Comparison of ENCODE assay signal across 17 mouse cellular contexts in genomic region chr10:3434848-3435474, GRCm38 (mm10).
A peak's percentile ranks its signal among the peaks of the same experiment; 100 is the strongest.
DNase-seq lines count a peak whose midpoint lies in the region; ATAC-seq and TF ChIP-seq lines count a peak whose summit lies in the region.
"Had no signal": no experiment of that assay in that cellular context is flagged by ENCODE, and none has a peak within 500 bp of the region (broad histone marks: within the 10 kb centered on the region; RNA-seq: fewer than 3 reads in every experiment).

No protein-coding gene starts in this region.

- no peak overlapping the region for H3K4me2 ChIP-seq in forebrain, embryonic 15.5 days (replicated peaks)
- H3K4me2 ChIP-seq in hindbrain, postnatal 0 days (ENCODE audit: low read depth, low read length): no peak overlapping the region
- H3K4me2 ChIP-seq: liver, embryonic 15.5 days had no signal

- no peak overlapping the region for H3K4me3 ChIP-seq in forebrain, embryonic 15.5 days
- H3K4me3 ChIP-seq in forebrain, embryonic 10.5 days: no peak overlapping the region
- H3K4me3 ChIP-seq in hindbrain, postnatal 0 days (ENCODE audit: low read length): no peak overlapping the region
- H3K4me3 ChIP-seq: embryonic facial prominence, embryonic 10.5 days; liver, embryonic 15.5 days had no signal

- DNase-seq in adrenal gland, adult 2 months: peak; percentile 37
- no peak for DNase-seq in adrenal gland, adult 18-20 months (ENCODE audit: low spot score in 2 of 2)
- DNase-seq in forebrain, embryonic 10.5 days (ENCODE audit: extremely low spot score, low spot score): no peak
- peak; percentile 12 for DNase-seq in R1 (ENCODE audit: low read depth, low spot score)
- no peak for DNase-seq in hindbrain, postnatal 0 days (ENCODE audit: low spot score)
- no peak for DNase-seq in lung, postnatal 36 days
- no peak for DNase-seq in left cerebral cortex, adult 18-20 months (ENCODE audit: low spot score in 2 of 2)
- DNase-seq: cerebellum, postnatal 36 days; gastrocnemius, postnatal 14 days; kidney, adult 2 months; right cerebral cortex, postnatal 25 days; thymus, postnatal 36 days had no signal

- no peaks in the 10 kb centered on the region for H3K9me3 ChIP-seq in forebrain, embryonic 15.5 days
- peaks cover 9% of the 10 kb centered on the region; the same call in 1 of the 2 replicates for H3K9me3 ChIP-seq in forebrain, embryonic 10.5 days
- H3K9me3 ChIP-seq in hindbrain, postnatal 0 days (ENCODE audit: low read length): no peaks in the 10 kb centered on the region
- H3K9me3 ChIP-seq: liver, embryonic 15.5 days had no signal

- no peaks in the 10 kb centered on the region for H3K4me1 ChIP-seq in forebrain, embryonic 15.5 days
- H3K4me1 ChIP-seq in forebrain, embryonic 10.5 days: no peaks in the 10 kb centered on the region
- H3K4me1 ChIP-seq in hindbrain, postnatal 0 days (ENCODE audit: insufficient read depth, low read length): no peaks in the 10 kb centered on the region
- H3K4me1 ChIP-seq: embryonic facial prominence, embryonic 10.5 days; liver, embryonic 15.5 days had no signal

- H3K27ac ChIP-seq in forebrain, embryonic 15.5 days (replicated peaks): no peak overlapping the region
- no peak overlapping the region for H3K27ac ChIP-seq in forebrain, embryonic 10.5 days
- H3K27ac ChIP-seq in hindbrain, postnatal 0 days: no peak overlapping the region
- H3K27ac ChIP-seq: embryonic facial prominence, embryonic 10.5 days; liver, embryonic 15.5 days; stomach, postnatal 0 days had no signal

- no peak overlapping the region for H3K9ac ChIP-seq in forebrain, embryonic 15.5 days (replicated peaks)
- H3K9ac ChIP-seq in hindbrain, postnatal 0 days (replicated peaks; ENCODE audit: low read length): no peak overlapping the region
- H3K9ac ChIP-seq: liver, embryonic 15.5 days had no signal

- 0 out of 2 replicates have a peak, but pooled peaks have one; percentile 19 for ATAC-seq in forebrain, embryonic 15.5 days (replicated peaks)
- ATAC-seq in hindbrain, postnatal 0 days: peak; percentile 79
- ATAC-seq: lung, postnatal 0 days had no signal

- H3K36me3 ChIP-seq in forebrain, embryonic 15.5 days: no peaks in the 10 kb centered on the region
- no peaks in the 10 kb centered on the region for H3K36me3 ChIP-seq in forebrain, embryonic 10.5 days (replicated peaks)
- H3K36me3 ChIP-seq in hindbrain, postnatal 0 days (ENCODE audit: insufficient read depth, low read length): 0 out of 2 replicates have a peak, but pooled peaks cover 4% of the 10 kb centered on the region
- H3K36me3 ChIP-seq: embryonic facial prominence, embryonic 10.5 days; liver, embryonic 15.5 days had no signal

- TF ChIP-seq CTCF in hindbrain, postnatal 0 days (IDR thresholded peaks at IDR 0.05; ENCODE audit: low read depth): no peak

- no peaks in the 10 kb centered on the region for H3K27me3 ChIP-seq in forebrain, embryonic 15.5 days
- H3K27me3 ChIP-seq in forebrain, embryonic 10.5 days (ENCODE audit: poor library complexity, severe bottlenecking): no peaks in the 10 kb centered on the region
- no peaks in the 10 kb centered on the region for H3K27me3 ChIP-seq in hindbrain, postnatal 0 days (ENCODE audit: insufficient read depth, low read length)
- H3K27me3 ChIP-seq: liver, embryonic 15.5 days had no signal

- WGBS in forebrain, embryonic 15.5 days: 88% methylated on average over 8 of the region's 8 CpGs
- 94% methylated on average over 8 of the region's 8 CpGs for WGBS in forebrain, embryonic 10.5 days
- 63% methylated on average over 8 of the region's 8 CpGs for WGBS in hindbrain, postnatal 0 days

Comparison
In these comparisons a context has a peak if more than half of its experiments do, and no peak if none do; other contexts are left out.
1. DNase-seq: peak in adrenal gland, adult 2 months (single experiment) and R1 (single experiment); none in adrenal gland, adult 18-20 months (0 of 2), forebrain, embryonic 10.5 days (single experiment), hindbrain, postnatal 0 days (single experiment), lung, postnatal 36 days (single experiment) and left cerebral cortex, adult 18-20 months (0 of 2).